Mouse (Mus musculus) kidney, embryonic 14.5 days (tissue): Measurements from ENCODE around the gene P3h3. TPM values are rescaled to one million over a fixed set of nuclear protein-coding genes. Genes with fewer than 3 reads are reported as not detected.
A peak's percentile ranks its signal among the peaks of the same experiment; 100 is the strongest.
"Not testable (repeated sequence)": the region's sequence is repeated elsewhere in the genome, so short reads cannot be mapped to it uniquely, and the experiment has no call there.

Source experiments
- ATAC-seq: fragments of 200-750 bp; cut with Nextera tagmentation; 2 replicates; pipeline ENCODE4 v1.8.0; 2017; ENCODE audit warnings: moderate number of reproducible peaks, mild to moderate bottlenecking, moderate TSS enrichment, moderate library complexity; ENCODE audit not compliant: low FRiP score, low TSS enrichment
- H3K27ac ChIP-seq: fragments of 300-500 bp; sonication (generic); 2 replicates; pipeline ENCODE4 v1.5.1; 2014; ENCODE audit warnings: low read depth, mild to moderate bottlenecking, low read length, moderate library complexity, mixed read lengths
- H3K27me3 ChIP-seq: fragments of 300-500 bp; sonication (generic); 2 replicates; pipeline ENCODE4 v1.6.1; 2014; ENCODE audit warnings: mild to moderate bottlenecking, low read length; ENCODE audit not compliant: control insufficient read depth, insufficient read depth
- H3K36me3 ChIP-seq: fragments of 300-500 bp; sonication (generic); 2 replicates; pipeline ENCODE4 v1.6.1; 2014; ENCODE audit warnings: low read length, mixed read lengths; ENCODE audit not compliant: control insufficient read depth, insufficient read depth
- H3K4me1 ChIP-seq: fragments of 300-500 bp; sonication (generic); 2 replicates; pipeline ENCODE4 v1.6.1; 2014; ENCODE audit warnings: low read length, mixed read lengths; ENCODE audit not compliant: control insufficient read depth, insufficient read depth
- H3K4me2 ChIP-seq: fragments of 300-500 bp; sonication (generic); replicated peaks from 2 replicates; pipeline ENCODE4 v1.6.1; 2014; ENCODE audit warnings: low read depth, mild to moderate bottlenecking, low read length
- H3K4me3 ChIP-seq: fragments of 300-500 bp; sonication (generic); 2 replicates; pipeline ENCODE4 v1.5.1; 2014; ENCODE audit warnings: mild to moderate bottlenecking, low read length
- H3K9ac ChIP-seq: fragments of 300-500 bp; sonication (generic); 2 replicates; pipeline ENCODE4 v1.6.1; 2014; ENCODE audit warnings: low read depth, mild to moderate bottlenecking, low read length, moderate library complexity
- H3K9me3 ChIP-seq: fragments of 300-500 bp; sonication (generic); 2 replicates; pipeline ENCODE4 v1.6.1; 2016; ENCODE audit warnings: low read length; ENCODE audit not compliant: control insufficient read depth
- WGBS: fragments of 180-500 bp; shearing (Covaris S2); extraction: QIAGEN DNeasy Blood & Tissue Kit; methylation state at CpG from one replicate; pipeline ENCODE4 v1.1.7; 2014; 5-methylcytosine and 5-hydroxymethylcytosine counted together
- polyA plus RNA-seq: library from polyadenylated mRNA; unstranded; fragments of >200 nt; fragmentation: Nextera tagmentation; extraction: Ambion mirVana; gene quantifications from 2 replicates; pipeline ENCODE4 v1.2.1, GENCODE M21; 2014

P3h3 gene
- polyA plus RNA-seq, 1 experiment from 2014 or later = 29.5 TPM

- no peaks in the 10 kb centered on the region for H3K4me1 ChIP-seq
- H3K27me3 ChIP-seq = no peaks in the 10 kb centered on the region
- peak; percentile 76 for ATAC-seq
- no peaks in the 10 kb centered on the region for H3K9me3 ChIP-seq
- H3K9ac ChIP-seq = no peak overlapping the region
- 12% methylated on average over 9 of the region's 9 CpGs for WGBS
- no peak overlapping the region for H3K4me2 ChIP-seq
- H3K36me3 ChIP-seq = peaks cover 21% of the 10 kb centered on the region; the same call in 1 of the 2 replicates
- H3K27ac ChIP-seq = no peak overlapping the region
- no peak overlapping the region for H3K4me3 ChIP-seq
Observed at GRCm38 (mm10) chr6:124847305-124847704, 10.2 kb downstream of the P3h3 start.

GRCm38 (mm10) chr6:124840241-124841167, 17.0 kb downstream of the P3h3 start, which contains the start of gene Gnb3:
TSS of gene Gnb3 (minus strand) at chr6:124840275.
- no peak within 1 kb of the TSS for H3K4me3 ChIP-seq
- ATAC-seq = peak; percentile 2; the same call in 1 of the 2 replicates
- no peaks in the 10 kb centered on the region for H3K27me3 ChIP-seq
- no peak within 1 kb of the TSS for H3K27ac ChIP-seq
- peaks cover 12% of the 10 kb centered on the region; the same call in 1 of the 2 replicates for H3K36me3 ChIP-seq
- H3K9me3 ChIP-seq = no peaks in the 10 kb centered on the region
- WGBS = 35% methylated on average over 15 of the region's 15 CpGs
- peaks cover 23% of the 10 kb centered on the region for H3K4me1 ChIP-seq
- 0 out of 2 replicates have a peak within 1 kb of the TSS, but pooled peaks have one; percentile 1 for H3K4me2 ChIP-seq
- H3K9ac ChIP-seq = 0 out of 2 replicates have a peak within 1 kb of the TSS, but pooled peaks have one; percentile 9

GRCm38 (mm10) chr6:124839805-124840204, 17.7 kb downstream of the P3h3 start:
- 2% methylated on average over 8 of the region's 8 CpGs for WGBS
- Histone ChIP-seq H3K9me3 (no peaks in the 10 kb centered on the region), H3K27ac (no peak overlapping the region), H3K4me2 (0 out of 2 replicates have a peak overlapping the region, but pooled peaks have one; percentile 1), H3K36me3 (peaks cover 5% of the 10 kb centered on the region; the same call in 1 of the 2 replicates), H3K9ac (0 out of 2 replicates have a peak overlapping the region, but pooled peaks have one; percentile 9), H3K27me3 (no peaks in the 10 kb centered on the region), H3K4me1 (peaks cover 27% of the 10 kb centered on the region), H3K4me3 (no peak overlapping the region)
- ATAC-seq = peak; percentile 20

- Histone ChIP-seq H3K36me3 (peaks cover 31% of the 10 kb centered on the region), H3K27ac (no peak overlapping the region), H3K9me3 (no peaks in the 10 kb centered on the region), H3K27me3 (no peaks in the 10 kb centered on the region), H3K4me3 (no peak overlapping the region), H3K4me1 (peaks cover 27% of the 10 kb centered on the region), H3K4me2 (no peak overlapping the region), H3K9ac (no peak overlapping the region)
- WGBS = 68% methylated on average over 7 of the region's 7 CpGs
- ATAC-seq = no peak
Observed at GRCm38 (mm10) chr6:124836411-124836810, 21.1 kb downstream of the P3h3 start.

GRCm38 (mm10) chr6:124835531-124835930, 22.0 kb downstream of the P3h3 start:
- peak overlapping the region; percentile 14; the same call in 1 of the 2 replicates for H3K9ac ChIP-seq
- peaks cover 31% of the 10 kb centered on the region for H3K36me3 ChIP-seq
- no peak overlapping the region for H3K27ac ChIP-seq
- WGBS = 31% methylated on average over 10 of the region's 10 CpGs
- no peaks in the 10 kb centered on the region for H3K27me3 ChIP-seq
- no peak for ATAC-seq
- no peak overlapping the region for H3K4me3 ChIP-seq
- no peaks in the 10 kb centered on the region for H3K9me3 ChIP-seq
- H3K4me1 ChIP-seq = peaks cover 31% of the 10 kb centered on the region
- no peak overlapping the region for H3K4me2 ChIP-seq

- no peak for ATAC-seq
- Histone ChIP-seq H3K4me2 (no peak overlapping the region), H3K36me3 (peaks cover 31% of the 10 kb centered on the region), H3K9me3 (no peaks in the 10 kb centered on the region), H3K27me3 (no peaks in the 10 kb centered on the region), H3K4me1 (peaks cover 28% of the 10 kb centered on the region), H3K27ac (no peak overlapping the region), H3K4me3 (no peak overlapping the region), H3K9ac (no peak overlapping the region)
- WGBS = 83% methylated on average over 6 of the region's 6 CpGs
Observed at GRCm38 (mm10) chr6:124834512-124835081, 23.0 kb downstream of the P3h3 start.

- peaks cover 31% of the 10 kb centered on the region for H3K36me3 ChIP-seq
- 91% methylated on average over 8 of the region's 8 CpGs for WGBS
- no peaks in the 10 kb centered on the region for H3K27me3 ChIP-seq
- no peak for ATAC-seq
- H3K4me1 ChIP-seq = peaks cover 25% of the 10 kb centered on the region
- H3K4me3 ChIP-seq = peak overlapping the region; percentile 62; the same call in 1 of the 2 replicates
- no peak overlapping the region for H3K27ac ChIP-seq
- H3K9me3 ChIP-seq = no peaks in the 10 kb centered on the region
- H3K4me2 ChIP-seq = no peak overlapping the region
- no peak overlapping the region for H3K9ac ChIP-seq
Observed at GRCm38 (mm10) chr6:124831649-124832048, 25.9 kb downstream of the P3h3 start.

- Histone ChIP-seq H3K9ac (0 out of 2 replicates have a peak overlapping the region, but pooled peaks have one; percentile 74), H3K36me3 (peaks cover 33% of the 10 kb centered on the region), H3K4me1 (peaks cover 21% of the 10 kb centered on the region), H3K4me3 (peak overlapping the region; percentile 62), H3K4me2 (peak overlapping the region; percentile 87)
- H3K9me3 ChIP-seq, H3K27me3 ChIP-seq, ATAC-seq, H3K27ac ChIP-seq: not testable (repeated sequence)
- 91% methylated on average over 4 of the region's 4 CpGs for WGBS
Observed at GRCm38 (mm10) chr6:124831199-124831598, 26.4 kb downstream of the P3h3 start.
